Mouse (Mus musculus) frontal cortex, postnatal 36 days (tissue): ENCODE results near the gene Angel2.

ENCODE experiments used
- DNase-seq, 2 experiments: peaks; one replicate each; pipeline ENCODE4 v3.0.0; 2022; ENCODE audit warnings: low spot score in 2 of 2

The Angel2 gene

GRCm38 (mm10) chr1:190979100-190979563 lies 54.2 kb downstream of the Angel2 start, which contains the start of gene Vash2:
TSS of gene Vash2 (minus strand) at chr1:190979296.
- peak; percentile 57 to 63 for DNase-seq

GRCm38 (mm10) chr1:190980470-190980869 lies 55.6 kb downstream of the Angel2 start:
- no peak for DNase-seq

GRCm38 (mm10) chr1:190981412-190981811 lies 56.5 kb downstream of the Angel2 start:
- DNase-seq, result no peak

GRCm38 (mm10) chr1:190989437-190990082 lies 64.6 kb downstream of the Angel2 start:
- no peak for DNase-seq

- peak; percentile 31 to 32 for DNase-seq
Measured at GRCm38 (mm10) chr1:190995548-190995947, 70.6 kb downstream of the Angel2 start.

- no peak for DNase-seq
Measured at GRCm38 (mm10) chr1:190996346-190996877, 71.5 kb downstream of the Angel2 start.
